ENCODE assay signal across 9 mouse cellular contexts in genomic region chr2:129603536-129603935, GRCm38 (mm10). TPM values are rescaled to one million over a fixed set of nuclear protein-coding genes. Genes with fewer than 3 reads are reported as not detected.
DNase-seq lines count a peak whose midpoint lies in the region; ATAC-seq lines count a peak whose summit lies in the region.
"Had no signal": no experiment of that assay in that cellular context is flagged by ENCODE, and none has a peak within 500 bp of the region (broad histone marks: within the 10 kb centered on the region; RNA-seq: fewer than 3 reads in every experiment).

No protein-coding gene starts in this region.

- WGBS in heart, embryonic 13.5 days = 95% methylated on average over 1 of the region's 1 CpGs
- 70% methylated on average over 1 of the region's 1 CpGs for WGBS in embryonic facial prominence, embryonic 14.5 days
- WGBS in intestine, embryonic 15.5 days = 79% methylated on average over 1 of the region's 1 CpGs
- 77% methylated on average over 1 of the region's 1 CpGs for WGBS in midbrain, embryonic 13.5 days

- no peak overlapping the region for H3K27ac ChIP-seq in heart, embryonic 13.5 days (replicated peaks)
- H3K27ac ChIP-seq in embryonic facial prominence, embryonic 14.5 days (replicated peaks; ENCODE audit: low read depth, low read length) = no peak overlapping the region
- no peak overlapping the region for H3K27ac ChIP-seq in intestine, embryonic 15.5 days
- H3K27ac ChIP-seq in midbrain, embryonic 13.5 days = no peak overlapping the region

- H3K4me3 ChIP-seq in heart, embryonic 13.5 days = no peak overlapping the region
- no peak overlapping the region for H3K4me3 ChIP-seq in embryonic facial prominence, embryonic 14.5 days (ENCODE audit: low read depth, low read length)
- H3K4me3 ChIP-seq in intestine, embryonic 15.5 days (replicated peaks) = no peak overlapping the region
- H3K4me3 ChIP-seq in midbrain, embryonic 13.5 days (replicated peaks) = no peak overlapping the region

- intact Hi-C loops in heart, postnatal 14 days (cut with DNase I) = no loop called here

- H3K36me3 ChIP-seq in heart, embryonic 13.5 days = peaks cover 5% of the 10 kb centered on the region; the same call in 1 of the 2 replicates
- H3K36me3 ChIP-seq in embryonic facial prominence, embryonic 14.5 days (ENCODE audit: control insufficient read depth, insufficient read depth, low read length) = no peaks in the 10 kb centered on the region
- no peaks in the 10 kb centered on the region for H3K36me3 ChIP-seq in intestine, embryonic 15.5 days
- H3K36me3 ChIP-seq in midbrain, embryonic 13.5 days = no peaks in the 10 kb centered on the region

- H3K9ac ChIP-seq in heart, embryonic 13.5 days = no peak overlapping the region
- H3K9ac ChIP-seq in embryonic facial prominence, embryonic 14.5 days (ENCODE audit: low read depth, low read length) = no peak overlapping the region
- H3K9ac ChIP-seq in intestine, embryonic 15.5 days = no peak overlapping the region
- H3K9ac ChIP-seq in midbrain, embryonic 13.5 days (replicated peaks) = no peak overlapping the region

- ATAC-seq in heart, embryonic 13.5 days (ENCODE audit: extremely low read depth, insufficient number of reproducible peaks, low FRiP score, low TSS enrichment) = peak; percentile 86
- ATAC-seq in embryonic facial prominence, embryonic 14.5 days (ENCODE audit: low read depth) = peak; percentile 76
- ATAC-seq in intestine, embryonic 15.5 days = peak; percentile 89
- peak; percentile 86 for ATAC-seq in midbrain, embryonic 13.5 days

- H3K4me1 ChIP-seq in heart, embryonic 13.5 days = peaks cover 58% of the 10 kb centered on the region
- H3K4me1 ChIP-seq in embryonic facial prominence, embryonic 14.5 days (ENCODE audit: control insufficient read depth, insufficient read depth, low read length) = peaks cover 6% of the 10 kb centered on the region
- H3K4me1 ChIP-seq in intestine, embryonic 15.5 days (replicated peaks) = no peaks in the 10 kb centered on the region
- peaks cover 19% of the 10 kb centered on the region for H3K4me1 ChIP-seq in midbrain, embryonic 13.5 days (replicated peaks)

- H3K9me3 ChIP-seq in heart, embryonic 13.5 days = no peaks in the 10 kb centered on the region
- H3K9me3 ChIP-seq in embryonic facial prominence, embryonic 14.5 days (ENCODE audit: control insufficient read depth, low read length) = no peaks in the 10 kb centered on the region
- no peaks in the 10 kb centered on the region for H3K9me3 ChIP-seq in intestine, embryonic 15.5 days
- H3K9me3 ChIP-seq in midbrain, embryonic 13.5 days = no peaks in the 10 kb centered on the region

- H3K4me2 ChIP-seq in heart, embryonic 13.5 days = no peak overlapping the region
- no peak overlapping the region for H3K4me2 ChIP-seq in embryonic facial prominence, embryonic 14.5 days (ENCODE audit: low read depth, low read length)
- H3K4me2 ChIP-seq in intestine, embryonic 15.5 days (replicated peaks) = no peak overlapping the region
- H3K4me2 ChIP-seq in midbrain, embryonic 13.5 days (replicated peaks) = no peak overlapping the region

- DNase-seq in heart, postnatal 14 days = no peak
- DNase-seq in embryonic facial prominence, embryonic 14.5 days (ENCODE audit: low spot score) = no peak
- no peak for DNase-seq in yolk sac, embryonic 10.5 days (ENCODE audit: low spot score)
- no peak for DNase-seq in retina, embryonic 14.5 days (ENCODE audit: low spot score)
- DNase-seq in urinary bladder, adult 18-20 months (ENCODE audit: low spot score in 2 of 2) = no peak
- DNase-seq: lung, postnatal 36 days had no signal

- no peaks in the 10 kb centered on the region for H3K27me3 ChIP-seq in heart, embryonic 13.5 days (replicated peaks)
- H3K27me3 ChIP-seq in embryonic facial prominence, embryonic 14.5 days (replicated peaks; ENCODE audit: control insufficient read depth, insufficient read depth, low read length) = no peaks in the 10 kb centered on the region
- H3K27me3 ChIP-seq in intestine, embryonic 15.5 days (replicated peaks) = no peaks in the 10 kb centered on the region
- H3K27me3 ChIP-seq in midbrain, embryonic 13.5 days = no peaks in the 10 kb centered on the region

RNA-seq across cellular contexts. Expression of gene Sirpa, which starts 10.9 kb away (rescaled TPM):
- 14.4 and 17.6 TPM in 2 replicates for polyA plus RNA-seq in heart, embryonic 13.5 days (2015; fragmentation: Nextera tagmentation; extraction: Ambion mirVana)
- 10 to 100 TPM; 27.1 to 28.7 TPM for total RNA-seq in heart, postnatal 14 days (2021)
- polyA plus RNA-seq in embryonic facial prominence, embryonic 14.5 days (2014; fragmentation: Nextera tagmentation; extraction: Ambion mirVana) = 36.1 and 39.1 TPM in 2 replicates
- 21.3 and 22.1 TPM in 2 replicates for polyA plus RNA-seq in intestine, embryonic 15.5 days (2015; fragmentation: Nextera tagmentation; extraction: Ambion mirVana)
- polyA plus RNA-seq in midbrain, embryonic 13.5 days (2015; fragmentation: Nextera tagmentation; extraction: Ambion mirVana) = 19.1 and 21.0 TPM in 2 replicates
